Mouse (Mus musculus) MEL (cell line): ENCODE measurements around the gene Tldc2. TPM values are rescaled to one million over a fixed set of nuclear protein-coding genes. Genes with fewer than 3 reads are reported as not detected.

Experiments
- DNase-seq: peaks from one replicate; pipeline ENCODE4 v3.0.0; 2011; ENCODE audit warnings: low read depth, low spot score
- H3K27ac ChIP-seq: 2 replicates; pipeline ENCODE4 v1.5.1; 2012; ENCODE audit warnings: low read depth, mild to moderate bottlenecking, control low read depth, low read length, moderate library complexity; ENCODE audit not compliant: control insufficient read depth
- H3K27me3 ChIP-seq, 2 experiments: fragments of 150-350 bp in 1 of 2; sonication (generic) in 1 of 2; 2 replicates each; pipeline ENCODE4 v1.6.1; 2012; ENCODE audit warnings: low read length in 2 of 2, mild to moderate bottlenecking in 2 of 2, improper control_type of control experiment in 1 of 2, moderate library complexity in 1 of 2; ENCODE audit not compliant: insufficient read depth in 2 of 2, control insufficient read depth in 1 of 2
- H3K36me3 ChIP-seq, 2 experiments: 2 replicates each; pipeline ENCODE4 v1.6.1; 2012 to 2014; ENCODE audit warnings: low read length in 2 of 2, improper control_type of control experiment in 1 of 2, inconsistent platforms in 1 of 2, mild to moderate bottlenecking in 1 of 2; ENCODE audit not compliant: insufficient read depth in 2 of 2, control insufficient read depth in 1 of 2
- H3K4me1 ChIP-seq, 2 experiments: fragments of 150-350 bp in 1 of 2; sonication (generic) in 1 of 2; 2 replicates each; pipeline ENCODE4 v1.6.1; 2012; ENCODE audit warnings: low read length in 2 of 2, improper control_type of control experiment in 1 of 2, mild to moderate bottlenecking in 1 of 2; ENCODE audit not compliant: insufficient read depth in 2 of 2, control insufficient read depth in 1 of 2
- H3K4me3 ChIP-seq, 2 experiments: fragments of 150-350 bp in 1 of 2; sonication (generic) in 1 of 2; 2 replicates each; pipeline ENCODE4 v1.5.1; 2012; ENCODE audit warnings: low read depth in 2 of 2, low read length in 2 of 2, mild to moderate bottlenecking in 2 of 2, moderate library complexity in 2 of 2, control low read depth in 1 of 2, improper control_type of control experiment in 1 of 2; ENCODE audit not compliant: control insufficient read depth in 1 of 2, insufficient read depth in 1 of 2
- H3K79me2 ChIP-seq: 2 replicates; pipeline ENCODE4 v1.6.1; 2012; ENCODE audit warnings: mild to moderate bottlenecking, low read length, moderate library complexity; ENCODE audit not compliant: control insufficient read depth, poor library complexity, insufficient read depth
- H3K9ac ChIP-seq: 2 replicates; pipeline ENCODE4 v1.6.1; 2012; ENCODE audit warnings: low read depth, mild to moderate bottlenecking, control low read depth, low read length, moderate library complexity; ENCODE audit not compliant: control insufficient read depth, poor library complexity, severe bottlenecking
- H3K9me3 ChIP-seq: fragments of 150-350 bp; sonication (generic); replicated peaks from 2 replicates; pipeline ENCODE4 v1.6.1; 2012; ENCODE audit warnings: mild to moderate bottlenecking, low read length, improper control_type of control experiment, moderate library complexity; ENCODE audit not compliant: insufficient read depth
- BHLHE40 ChIP-seq: IDR thresholded peaks from 2 replicates; pipeline ENCODE4 v1.6.1; 2012; ENCODE audit warnings: low read depth, mild to moderate bottlenecking, inconsistent platforms, low read length, improper control_type of control experiment, borderline replicate concordance
- E2F4 ChIP-seq: IDR thresholded peaks from 2 replicates; pipeline ENCODE4 v1.6.1; 2011; ENCODE audit warnings: low read depth, low read length, improper control_type of control experiment, borderline replicate concordance
- ELF1 ChIP-seq: IDR thresholded peaks from 2 replicates; pipeline ENCODE4 v1.6.1; 2014; ENCODE audit warnings: low read depth, mild to moderate bottlenecking, inconsistent platforms, low read length, improper control_type of control experiment, moderate library complexity
- EP300 ChIP-seq, 2 experiments: IDR thresholded peaks; 2 replicates each; pipeline ENCODE4 v1.6.1; 2011; ENCODE audit warnings: improper control_type of control experiment in 2 of 2, low read length in 2 of 2, low read depth in 1 of 2, mild to moderate bottlenecking in 1 of 2
- ETS1 ChIP-seq: IDR thresholded peaks from 2 replicates; pipeline ENCODE4 v1.6.1; 2012; ENCODE audit warnings: low read depth, mild to moderate bottlenecking, inconsistent platforms, low read length, improper control_type of control experiment, moderate library complexity
- GABPA ChIP-seq: IDR thresholded peaks from 2 replicates; pipeline ENCODE4 v1.6.1; 2012; ENCODE audit warnings: low read depth, mild to moderate bottlenecking, inconsistent platforms, low read length, improper control_type of control experiment, moderate library complexity
- JUND ChIP-seq: IDR thresholded peaks from 2 replicates; pipeline ENCODE4 v1.6.1; 2011; ENCODE audit warnings: low read depth, mild to moderate bottlenecking, improper control_type of control experiment, low read length
- MAX ChIP-seq: IDR thresholded peaks from 2 replicates; pipeline ENCODE4 v1.6.1; 2011; ENCODE audit warnings: low read length, improper control_type of control experiment
- MAZ ChIP-seq: IDR thresholded peaks from 2 replicates; pipeline ENCODE4 v1.6.1; 2012; ENCODE audit warnings: low read depth, mild to moderate bottlenecking, inconsistent platforms, low read length, improper control_type of control experiment
- MYB ChIP-seq: IDR thresholded peaks from 2 replicates; pipeline ENCODE4 v1.6.1; 2011; ENCODE audit warnings: mild to moderate bottlenecking, low read depth, low read length, improper control_type of control experiment
- MYC ChIP-seq: IDR thresholded peaks from 2 replicates; pipeline ENCODE4 v1.6.1; 2011; ENCODE audit warnings: low read depth, mild to moderate bottlenecking, low read length, improper control_type of control experiment, moderate library complexity
- NRF1 ChIP-seq: IDR thresholded peaks from 2 replicates; pipeline ENCODE4 v1.6.1; 2014; ENCODE audit warnings: low read depth, mild to moderate bottlenecking, inconsistent platforms, low read length, improper control_type of control experiment, moderate library complexity; ENCODE audit not compliant: poor library complexity, insufficient read depth, severe bottlenecking
- POLR2AphosphoS2 ChIP-seq: IDR thresholded peaks from 2 replicates; pipeline ENCODE4 v1.6.1; 2011; ENCODE audit warnings: low read length, improper control_type of control experiment
- SIN3A ChIP-seq: IDR thresholded peaks from 2 replicates; pipeline ENCODE4 v1.6.1; 2012; ENCODE audit warnings: low read length, improper control_type of control experiment, inconsistent platforms
- SMC3 ChIP-seq: IDR thresholded peaks from 2 replicates; pipeline ENCODE4 v1.6.1; 2011; ENCODE audit warnings: low read depth, low read length, improper control_type of control experiment
- USF2 ChIP-seq, 2 experiments: IDR thresholded peaks; 2 replicates each; pipeline ENCODE4 v1.6.1; 2011 to 2012; ENCODE audit warnings: improper control_type of control experiment in 2 of 2, low read length in 2 of 2, borderline replicate concordance in 1 of 2, inconsistent platforms in 1 of 2, low read depth in 1 of 2, mild to moderate bottlenecking in 1 of 2; ENCODE audit not compliant: insufficient read depth in 1 of 2
- ZC3H11A ChIP-seq: IDR thresholded peaks from 2 replicates; pipeline ENCODE4 v1.6.1; 2012; ENCODE audit warnings: low read depth, mild to moderate bottlenecking, inconsistent platforms, low read length, improper control_type of control experiment
- ZKSCAN1 ChIP-seq: IDR thresholded peaks from 2 replicates; pipeline ENCODE4 v1.6.1; 2012; ENCODE audit warnings: low read depth, mild to moderate bottlenecking, inconsistent platforms, low read length, improper control_type of control experiment, moderate library complexity
- ZMIZ1 ChIP-seq: IDR thresholded peaks from 2 replicates; pipeline ENCODE4 v1.6.1; 2012; ENCODE audit warnings: low read depth, mild to moderate bottlenecking, inconsistent platforms, low read length, improper control_type of control experiment, moderate library complexity
- ZNF384 ChIP-seq: IDR thresholded peaks from 2 replicates; pipeline ENCODE4 v1.6.1; 2012; ENCODE audit warnings: low read depth, mild to moderate bottlenecking, inconsistent platforms, low read length, improper control_type of control experiment
- polyA plus RNA-seq, 2 experiments: library from polyadenylated mRNA; stranded (reverse) in 1 of 2; unstranded in 1 of 2; fragments of >175 nt in 1 of 2; fragments of >200 nt in 1 of 2; gene quantifications; 2 replicates each; pipeline versions ENCODE4 v1.2.1 to v1.2.4; 2012; ENCODE audit warnings: low replicate concordance in 2 of 2, low read depth in 1 of 2; ENCODE audit not compliant: insufficient read length in 2 of 2, insufficient read depth in 1 of 2, missing spikeins in 1 of 2
- total RNA-seq: library from RNA; depleted of rRNA; stranded (reverse); fragments of 300-350 nt; gene quantifications from 2 replicates; pipeline ENCODE4 v1.2.3, GENCODE M21; 2012

Tldc2 gene
- total and polyA plus RNA-seq, 3 experiments = not detected

- Histone ChIP-seq H3K27me3 (peaks cover 2 to 3% of the 10 kb centered on the region in 2 experiments; a peak in 2 of 4 replicates), H3K79me2 (no peaks in the 10 kb centered on the region), H3K4me3 (no peak overlapping the region), H3K9ac (no peak overlapping the region), H3K36me3 (no peaks in the 10 kb centered on the region), H3K9me3 (no peaks in the 10 kb centered on the region), H3K27ac (no peak overlapping the region), H3K4me1 (peaks cover 0 to 3% of the 10 kb centered on the region in 2 experiments; a peak in 1 of 4 replicates)
- no peak for DNase-seq
- no peak for TF ChIP-seq EP300 (IDR thresholded peaks at IDR 0.05; ENCODE audit: low read depth in 1 of 2, low read length in 2 of 2)
- TF ChIP-seq ELF1 = no peak
- no peak for TF ChIP-seq NRF1
- TF ChIP-seq ETS1 = no peak
- no peak for TF ChIP-seq BHLHE40
- TF ChIP-seq GABPA = no peak
- no peak for TF ChIP-seq MAX
- no peak for TF ChIP-seq USF2 (IDR thresholded peaks at IDR 0.05; ENCODE audit: borderline replicate concordance in 1 of 2, insufficient read depth in 1 of 2, low read depth in 1 of 2, low read length in 2 of 2)
- no peak for TF ChIP-seq ZKSCAN1
- TF ChIP-seq ZNF384 = no peak
- TF ChIP-seq POLR2AphosphoS2 = no peak
- no peak for TF ChIP-seq MYC
- no peak for TF ChIP-seq ZC3H11A
- TF ChIP-seq E2F4 = no peak
- no peak for TF ChIP-seq MAZ
- no peak for TF ChIP-seq SMC3
- TF ChIP-seq JUND = no peak
- TF ChIP-seq MYB = no peak
- no peak for TF ChIP-seq SIN3A
Observed at GRCm38 (mm10) chr2:157045932-157046331, 40.9 kb upstream of the Tldc2 start.

DNA sequence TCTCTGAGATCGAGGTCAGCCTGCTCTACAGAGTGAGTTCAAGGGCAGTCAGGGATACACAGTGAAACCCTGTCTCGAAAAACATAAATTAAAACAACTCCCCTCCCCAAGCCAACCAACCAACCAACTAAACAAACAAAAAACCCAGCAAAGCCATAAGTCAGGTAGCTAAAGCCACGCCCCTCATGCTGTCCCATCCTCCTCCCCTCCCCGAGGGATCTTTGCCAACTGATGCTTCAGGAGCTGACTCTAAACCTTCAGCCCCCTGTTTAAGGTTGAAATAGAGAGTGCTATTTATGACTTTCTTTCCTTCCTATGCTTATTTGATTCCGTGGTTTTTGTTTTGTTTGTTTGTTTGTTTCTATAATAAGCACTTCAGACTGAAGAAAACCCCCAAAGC is 39.9 kb upstream of the Tldc2 start:
- H3K9me3 ChIP-seq = no peaks in the 10 kb centered on the region

More for the DNA sequence above, 39.9 kb upstream of the Tldc2 start:
- no peak for TF ChIP-seq ZC3H11A
- TF ChIP-seq ZMIZ1 = no peak
- TF ChIP-seq MAX = no peak
- H3K27me3 ChIP-seq = peaks cover 2 to 3% of the 10 kb centered on the region in 2 experiments; a peak in 2 of 4 replicates
- peaks cover 0 to 3% of the 10 kb centered on the region in 2 experiments; a peak in 1 of 4 replicates for H3K4me1 ChIP-seq
- H3K27ac ChIP-seq = no peak overlapping the region
- no peak overlapping the region for H3K9ac ChIP-seq
- no peak for DNase-seq
- no peaks in the 10 kb centered on the region for H3K79me2 ChIP-seq
- no peaks in the 10 kb centered on the region for H3K36me3 ChIP-seq
- no peak overlapping the region for H3K4me3 ChIP-seq
